Mouse (Mus musculus): ENCODE data around the gene Cacna1b.

Cacna1b gene

GRCm38 (mm10) chr2:24763115-24763557, at the start of gene Cacna1b:
Gene Cacna1b, minus strand, starts transcription at chr2:24763152.
- in situ Hi-C loops (cut with MboI, MseI) = no loop called here

DNA sequence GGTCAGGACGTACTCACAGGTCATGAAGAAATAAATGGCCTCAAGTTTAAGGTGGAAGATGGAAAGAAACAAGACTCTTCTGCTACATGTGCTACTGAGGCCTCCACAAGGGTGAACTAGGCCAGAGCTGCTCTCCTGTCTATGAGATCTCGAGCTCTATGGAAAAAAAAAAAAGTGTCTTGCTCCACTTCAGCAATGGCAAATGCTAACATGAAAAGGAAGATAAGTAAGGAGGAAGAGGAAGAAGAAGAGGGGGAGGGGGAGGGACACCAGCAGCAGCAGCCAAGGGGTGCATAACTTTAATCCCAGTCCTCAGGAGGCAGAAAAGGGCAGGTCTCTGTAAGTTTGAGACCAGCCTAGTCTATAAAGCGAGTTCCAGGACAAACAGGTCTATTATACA, 46.8 kb upstream of the Cacna1b start:
- in situ Hi-C loops (cut with MboI, MseI) = no loop called here

GRCm38 (mm10) chr2:24807691-24808090, 44.7 kb upstream of the Cacna1b start:
- in situ Hi-C loops (cut with MboI, MseI) = no loop called here

DNA sequence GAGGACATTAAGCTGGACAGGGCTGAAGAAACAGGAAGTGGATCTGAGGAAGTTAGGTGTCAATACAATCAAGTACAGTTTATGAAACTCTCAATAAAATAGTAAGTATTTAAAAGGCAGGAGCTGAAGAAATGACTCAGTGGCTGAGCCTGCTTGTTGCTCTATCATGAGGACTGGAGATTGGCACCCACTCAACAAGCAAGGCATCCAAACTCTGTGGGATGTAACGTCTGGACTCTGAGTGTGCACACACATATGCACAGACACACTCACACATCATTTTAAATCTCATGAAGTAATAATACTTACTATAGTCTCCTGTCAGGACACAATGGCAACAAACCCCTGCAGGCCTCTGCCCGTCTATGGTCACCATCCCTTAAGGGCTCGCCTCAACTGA, 44.1 kb upstream of the Cacna1b start:
- in situ Hi-C loops (cut with MboI, MseI) = no loop called here

DNA sequence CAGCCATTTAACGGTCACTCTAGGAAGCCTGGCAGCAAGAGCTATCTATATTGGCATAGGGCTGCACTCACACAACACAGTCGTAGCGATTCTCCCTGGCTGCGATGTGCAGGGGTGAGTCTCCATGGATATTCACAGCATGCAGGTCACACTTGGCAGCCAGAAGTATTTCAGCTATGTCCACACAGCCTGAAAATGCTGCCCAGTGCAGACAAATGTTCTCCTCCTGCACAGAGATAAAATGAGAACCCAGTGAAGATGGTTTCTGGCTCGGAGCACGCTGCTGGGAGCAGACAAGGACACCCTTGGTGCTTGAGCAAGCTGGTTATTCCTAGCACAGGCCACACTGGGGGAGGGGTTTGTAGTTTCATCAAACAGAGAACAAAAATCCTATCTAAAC, 43.2 kb upstream of the Cacna1b start:
- in situ Hi-C loops (cut with MboI, MseI) = no loop called here

DNA sequence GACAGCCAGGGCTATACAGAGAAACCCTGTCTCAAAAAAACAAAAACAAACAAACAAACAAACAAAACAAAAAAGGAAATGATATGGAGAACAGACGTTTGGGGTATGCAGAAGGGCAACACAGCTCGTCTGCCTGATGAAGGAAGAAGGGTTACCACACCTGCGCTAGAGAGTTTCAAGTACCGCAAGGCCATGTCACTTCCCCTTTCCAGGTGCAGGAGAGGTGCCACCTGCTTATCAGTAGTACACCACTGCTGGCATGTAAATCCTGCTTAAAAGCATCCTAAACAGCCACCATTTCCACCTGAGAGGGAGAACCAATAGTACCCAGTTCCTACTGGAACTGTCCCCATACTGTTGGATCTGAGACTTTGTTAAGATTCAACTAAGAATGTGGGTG, 42.7 kb upstream of the Cacna1b start:
- in situ Hi-C loops (cut with MboI, MseI) = no loop called here

DNA sequence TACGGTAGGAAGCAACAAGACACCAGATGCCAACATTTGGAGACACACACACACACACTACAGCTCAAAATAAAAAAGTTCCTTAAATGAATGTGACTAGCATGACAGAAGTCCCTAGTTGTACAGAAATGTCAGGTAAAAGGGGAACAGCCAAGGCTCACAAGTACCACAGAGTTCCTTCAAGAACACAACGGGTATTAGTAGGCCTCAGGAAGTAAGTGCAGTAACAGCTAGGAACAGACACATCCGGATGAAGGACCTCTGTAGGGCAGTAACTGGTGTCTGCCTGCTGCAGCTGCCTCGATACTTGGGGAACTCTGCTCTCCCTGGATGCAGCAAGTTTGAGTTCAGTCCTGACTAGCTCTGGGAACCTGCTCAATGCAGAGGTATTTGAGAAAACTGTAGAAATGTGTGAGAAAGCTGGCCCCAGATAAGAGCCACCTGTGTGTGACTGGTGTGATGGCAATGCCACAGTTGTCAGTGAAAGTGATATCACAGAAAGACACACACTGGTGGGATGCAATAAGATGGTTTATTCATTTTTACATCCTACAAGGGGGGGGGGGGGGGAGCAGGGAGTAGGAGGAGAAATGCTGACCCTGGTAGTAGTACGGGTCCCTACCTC, 34.0 kb upstream of the Cacna1b start:
- in situ Hi-C loops (cut with MboI, MseI) = no loop called here

DNA sequence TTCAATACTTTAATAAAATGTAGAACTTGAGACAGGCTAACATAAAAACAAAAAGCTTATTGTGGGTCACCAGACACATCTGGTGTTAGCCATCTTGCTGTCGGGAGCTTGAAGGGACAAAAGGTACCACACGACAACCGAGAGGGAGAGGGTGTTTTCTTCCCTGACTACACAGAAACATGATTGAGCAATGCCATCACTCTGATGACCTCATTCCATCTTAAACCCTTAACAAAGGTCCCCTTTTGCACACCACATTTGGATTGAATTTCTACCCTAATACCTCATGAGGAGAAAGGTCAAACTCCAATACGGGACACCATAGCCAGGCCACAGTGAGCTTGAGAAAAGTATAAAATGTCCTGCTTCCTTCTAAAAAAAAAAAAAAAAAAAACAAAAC, 24.3 kb upstream of the Cacna1b start:
- in situ Hi-C loops (cut with MboI, MseI) = no loop called here

- in situ Hi-C loops (cut with MboI, MseI) = no loop called here
Measured at GRCm38 (mm10) chr2:24781253-24781652, 18.3 kb upstream of the Cacna1b start.

DNA sequence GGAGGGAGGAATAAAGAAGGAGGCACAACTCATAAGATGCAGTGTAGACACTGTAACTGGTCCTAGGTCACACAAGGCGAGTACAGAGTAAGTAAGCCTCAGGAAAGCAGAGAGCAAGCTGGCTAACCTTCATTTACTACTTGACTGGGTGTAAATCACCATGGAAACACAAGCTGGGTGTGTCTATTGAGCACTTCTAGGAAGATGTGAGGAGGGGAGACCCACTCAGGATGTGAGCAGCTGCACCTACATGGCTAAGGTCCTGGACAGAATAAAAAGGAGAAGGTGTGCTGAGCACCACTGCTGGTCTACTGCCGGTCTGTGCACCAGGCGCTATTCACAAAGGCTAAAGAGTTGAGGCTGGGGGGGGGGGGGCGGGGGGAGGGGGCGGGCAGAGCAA, 13.9 kb upstream of the Cacna1b start:
- in situ Hi-C loops (cut with MboI, MseI) = no loop called here

- in situ Hi-C loops (cut with MboI, MseI) = no loop called here
Measured at GRCm38 (mm10) chr2:24775951-24776587, 13.1 kb upstream of the Cacna1b start.

GRCm38 (mm10) chr2:24774832-24775231, 11.9 kb upstream of the Cacna1b start:
- in situ Hi-C loops (cut with MboI, MseI) = no loop called here

- in situ Hi-C loops (cut with MboI, MseI) = no loop called here
Measured at GRCm38 (mm10) chr2:24770861-24771260, 7.9 kb upstream of the Cacna1b start.

DNA sequence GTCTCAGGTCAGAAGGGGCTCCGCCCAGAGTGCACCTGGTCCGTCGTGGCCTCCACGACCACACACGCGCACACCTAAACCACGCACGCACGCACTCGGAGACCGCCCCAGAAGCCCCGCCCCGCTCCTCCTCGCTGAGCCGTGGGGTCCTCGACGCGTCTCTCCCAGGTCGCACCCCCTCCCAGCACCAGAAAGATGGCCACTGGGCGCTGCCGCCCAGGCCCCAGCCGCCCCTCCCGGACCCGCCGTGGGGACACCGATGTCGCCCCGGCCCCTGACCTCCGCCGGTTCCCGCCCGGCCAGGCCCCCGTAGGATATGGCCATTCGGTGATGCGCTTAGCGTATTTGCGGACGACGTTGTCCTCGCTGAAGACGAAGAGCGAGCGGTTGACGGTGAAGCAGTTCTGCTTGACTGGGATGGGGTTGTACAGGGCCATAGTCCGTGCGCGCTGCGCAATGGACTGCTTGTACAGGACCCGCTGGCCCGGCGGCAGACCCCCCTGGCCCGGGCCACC, 449 bp downstream of the Cacna1b start:
- in situ Hi-C loops (cut with MboI, MseI) = no loop called here

DNA sequence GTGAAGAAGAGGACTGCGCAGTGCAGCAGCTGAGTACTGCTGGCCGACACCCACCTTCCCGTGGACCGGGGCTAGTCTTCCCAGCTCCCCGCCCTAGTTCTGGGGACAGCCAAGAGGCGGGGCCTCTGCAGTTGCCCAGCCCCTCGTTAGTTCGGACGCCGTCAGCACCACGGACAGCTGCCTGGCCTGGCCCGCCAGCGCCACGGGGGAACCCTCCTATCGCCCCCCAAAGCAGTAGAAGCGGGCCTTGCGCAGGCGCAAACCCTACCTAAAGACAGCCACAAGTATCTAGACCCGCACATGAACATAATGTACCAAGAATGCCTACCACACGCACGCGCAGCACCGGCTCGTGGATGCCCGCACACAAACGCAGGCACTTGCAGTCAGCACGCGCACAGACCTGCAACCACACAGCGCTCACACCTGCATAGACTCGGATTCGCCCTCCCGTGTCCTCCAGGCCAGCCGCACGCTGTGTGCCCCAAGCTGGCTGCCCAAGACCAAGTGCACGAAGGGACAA, 968 bp downstream of the Cacna1b start:
- in situ Hi-C loops (cut with MboI, MseI) = no loop called here

- in situ Hi-C loops (cut with MboI, MseI) = no loop called here
Measured at GRCm38 (mm10) chr2:24755276-24755675, 7.7 kb downstream of the Cacna1b start.

- in situ Hi-C loops (cut with MboI, MseI) = no loop called here
Measured at GRCm38 (mm10) chr2:24752599-24752998, 10.4 kb downstream of the Cacna1b start.

DNA sequence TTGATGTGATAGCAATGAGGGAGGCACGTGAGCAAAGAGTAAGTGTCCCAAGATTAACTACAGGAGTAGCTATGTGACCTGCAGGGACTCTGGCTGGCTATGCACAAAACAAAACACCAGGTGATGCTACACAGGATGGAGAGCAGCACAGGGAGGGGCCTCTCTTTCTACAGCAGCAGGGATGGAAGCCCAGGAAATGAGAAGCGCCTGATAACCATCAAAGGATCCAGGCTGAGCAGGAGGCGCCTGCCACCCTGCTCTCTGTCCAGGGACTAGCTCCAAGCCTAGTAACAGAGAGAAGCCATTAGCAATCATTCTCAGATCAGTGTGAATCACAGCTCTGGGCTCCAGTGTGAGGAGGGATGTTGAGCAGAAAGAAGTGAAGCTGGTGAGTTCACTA, 12.9 kb downstream of the Cacna1b start:
- in situ Hi-C loops (cut with MboI, MseI) = no loop called here

GRCm38 (mm10) chr2:24747878-24748277, 15.1 kb downstream of the Cacna1b start:
- in situ Hi-C loops (cut with MboI, MseI) = no loop called here

DNA sequence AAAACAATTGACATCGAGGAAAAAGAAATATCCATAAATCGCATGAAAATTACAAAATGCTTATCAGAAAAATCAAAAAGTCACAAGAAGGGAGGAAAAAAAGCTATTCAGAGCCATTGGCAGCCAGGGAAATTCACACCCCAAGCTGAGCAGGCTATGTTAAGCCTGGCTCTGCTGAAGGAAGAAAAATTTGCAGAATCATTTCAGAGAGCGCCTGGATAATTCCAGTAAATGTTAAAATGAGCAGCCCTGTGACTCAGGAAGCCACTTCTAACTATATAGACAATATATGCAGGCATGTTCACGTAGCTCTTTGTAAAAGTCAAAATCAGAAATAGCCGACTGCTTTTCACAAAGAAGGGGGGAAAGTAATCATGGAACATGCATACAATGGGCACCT, 23.3 kb downstream of the Cacna1b start:
- in situ Hi-C loops (cut with MboI, MseI) = no loop called here

DNA sequence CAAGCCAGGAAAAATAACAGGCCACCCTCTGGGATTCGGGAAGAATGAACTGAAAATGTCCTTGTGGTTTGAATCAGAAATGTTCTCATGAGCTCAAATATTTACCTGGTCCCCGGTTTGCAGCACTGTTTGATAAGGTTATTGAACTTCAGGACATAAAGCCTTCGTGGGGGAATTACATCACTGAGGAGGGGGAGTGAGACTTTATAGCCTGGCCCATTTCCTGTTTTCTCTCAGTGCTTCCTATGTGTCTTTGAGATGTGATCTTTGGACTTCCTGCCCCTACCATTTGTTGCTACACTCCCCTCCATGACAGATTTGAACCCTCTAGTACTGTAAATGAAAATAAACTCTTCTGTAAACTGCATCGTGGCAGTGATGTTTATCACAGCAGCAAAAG, 29.8 kb downstream of the Cacna1b start:
- in situ Hi-C loops (cut with MboI, MseI) = no loop called here

DNA sequence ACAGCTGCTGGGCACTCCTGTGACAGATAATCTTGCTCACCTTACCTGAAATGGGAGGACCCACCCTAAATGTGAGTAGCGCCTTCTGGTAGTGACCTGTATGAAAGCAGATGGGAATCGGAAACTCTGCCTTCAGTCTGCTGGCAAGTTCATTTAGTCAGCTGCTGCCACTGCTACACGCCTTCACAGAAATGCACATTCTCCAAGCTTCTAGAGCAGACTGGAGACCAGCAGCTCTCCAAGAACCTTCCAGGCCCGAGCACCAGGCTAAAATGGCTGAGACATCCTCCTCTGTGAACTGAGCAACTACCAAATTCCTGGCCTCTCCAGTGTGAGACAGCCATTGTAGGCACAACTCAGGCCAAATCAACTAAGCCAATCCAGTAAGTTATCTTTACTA, 37.1 kb downstream of the Cacna1b start:
- in situ Hi-C loops (cut with MboI, MseI) = no loop called here
